Mouse (Mus musculus) midbrain, embryonic 10.5 days (tissue): Measurements from ENCODE around the gene Igfbp4. TPM values are rescaled to one million over a fixed set of nuclear protein-coding genes. Genes with fewer than 3 reads are reported as not detected.

Source experiments
- DNase-seq: peaks from one replicate; pipeline ENCODE4 v3.0.0-alpha.2; 2017; ENCODE audit warnings: low spot score
- H3K27ac ChIP-seq: fragments of 300-500 bp; sonication (generic); replicated peaks from 2 replicates; pipeline ENCODE4 v1.5.1; 2016; ENCODE audit warnings: mild to moderate bottlenecking
- H3K27me3 ChIP-seq: fragments of 300-500 bp; sonication (generic); 2 replicates; pipeline ENCODE4 v1.6.1; 2016; ENCODE audit warnings: low read depth, mild to moderate bottlenecking; ENCODE audit not compliant: poor library complexity, severe bottlenecking
- H3K36me3 ChIP-seq: fragments of 300-500 bp; sonication (generic); 2 replicates; pipeline ENCODE4 v1.6.1; 2016; ENCODE audit warnings: mild to moderate bottlenecking, moderate library complexity
- H3K4me1 ChIP-seq: fragments of 300-500 bp; sonication (generic); 2 replicates; pipeline ENCODE4 v1.6.1; 2016
- H3K4me3 ChIP-seq: fragments of 300-500 bp; sonication (generic); 2 replicates; pipeline ENCODE4 v1.5.1; 2016; ENCODE audit warnings: mild to moderate bottlenecking, moderate library complexity
- H3K9me3 ChIP-seq: fragments of 300-500 bp; sonication (generic); replicated peaks from 2 replicates; pipeline ENCODE4 v1.6.1; 2016; ENCODE audit warnings: mild to moderate bottlenecking
- WGBS: fragments of 180-500 bp; shearing (Covaris S2); methylation state at CpG from one replicate; pipeline ENCODE4 v1.1.7; 2016; 5-methylcytosine and 5-hydroxymethylcytosine counted together
- polyA plus RNA-seq: library from polyadenylated mRNA; unstranded; fragments of >200 nt; fragmentation: Nextera tagmentation; extraction: Ambion mirVana; gene quantifications from 2 replicates; pipeline ENCODE4 v1.2.1, GENCODE M21; 2016

The Igfbp4 gene
- polyA plus RNA-seq, 1 experiment from 2014 or later, result 322 TPM

GRCm38 (mm10) chr11:99024468-99025134 is 16.4 kb upstream of the Igfbp4 start:
- peaks cover 30% of the 10 kb centered on the region for H3K36me3 ChIP-seq
- peak overlapping the region; percentile 88 for H3K4me3 ChIP-seq
- WGBS, result 55% methylated on average over 18 of the region's 18 CpGs
- H3K4me1 ChIP-seq, result peaks cover 38% of the 10 kb centered on the region
- DNase-seq, result no peak
- no peaks in the 10 kb centered on the region for H3K9me3 ChIP-seq
- peak overlapping the region; percentile 98 for H3K27ac ChIP-seq
- no peaks in the 10 kb centered on the region for H3K27me3 ChIP-seq

GRCm38 (mm10) chr11:99025878-99026277 is 15.2 kb upstream of the Igfbp4 start:
- no peaks in the 10 kb centered on the region for H3K9me3 ChIP-seq
- no peaks in the 10 kb centered on the region for H3K27me3 ChIP-seq
- 83% methylated on average over 6 of the region's 6 CpGs for WGBS
- DNase-seq, result no peak
- H3K4me3 ChIP-seq, result no peak overlapping the region
- H3K4me1 ChIP-seq, result peaks cover 36% of the 10 kb centered on the region
- H3K36me3 ChIP-seq, result peaks cover 18% of the 10 kb centered on the region
- peak overlapping the region; percentile 28; the same call in 1 of the 2 replicates for H3K27ac ChIP-seq

DNA sequence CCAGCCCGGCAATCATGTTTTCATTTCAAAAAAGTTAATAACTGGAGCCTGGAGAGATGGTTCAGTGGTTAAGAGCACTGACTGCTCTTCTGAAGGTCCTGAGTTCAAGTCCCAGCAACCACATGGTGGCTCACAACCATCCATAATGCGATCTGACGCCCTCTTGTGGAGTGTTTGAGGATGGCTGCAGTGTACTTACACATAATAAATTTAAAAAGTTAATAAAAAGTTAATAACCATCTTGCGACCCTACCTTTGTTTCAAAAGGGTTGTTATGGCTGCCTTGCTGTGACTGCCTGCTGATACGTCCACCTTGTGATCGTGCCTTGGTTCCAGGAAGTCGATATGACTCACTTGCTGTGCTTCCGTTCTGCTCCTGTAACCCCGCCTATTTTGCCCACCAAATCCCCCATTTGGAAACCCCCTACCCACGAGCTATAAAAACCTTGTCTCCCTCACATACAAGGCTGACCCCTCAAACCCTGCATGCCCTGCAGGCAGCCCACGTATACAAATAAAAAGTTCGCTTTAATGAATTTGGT is 14.1 kb upstream of the Igfbp4 start:
- WGBS, result 87% methylated on average over 12 of the region's 12 CpGs
- no peak for DNase-seq
- Histone ChIP-seq H3K4me3 (no peak overlapping the region), H3K27me3 (no peaks in the 10 kb centered on the region), H3K4me1 (peaks cover 26% of the 10 kb centered on the region), H3K36me3 (peaks cover 7% of the 10 kb centered on the region), H3K9me3 (no peaks in the 10 kb centered on the region), H3K27ac (no peak overlapping the region)

DNA sequence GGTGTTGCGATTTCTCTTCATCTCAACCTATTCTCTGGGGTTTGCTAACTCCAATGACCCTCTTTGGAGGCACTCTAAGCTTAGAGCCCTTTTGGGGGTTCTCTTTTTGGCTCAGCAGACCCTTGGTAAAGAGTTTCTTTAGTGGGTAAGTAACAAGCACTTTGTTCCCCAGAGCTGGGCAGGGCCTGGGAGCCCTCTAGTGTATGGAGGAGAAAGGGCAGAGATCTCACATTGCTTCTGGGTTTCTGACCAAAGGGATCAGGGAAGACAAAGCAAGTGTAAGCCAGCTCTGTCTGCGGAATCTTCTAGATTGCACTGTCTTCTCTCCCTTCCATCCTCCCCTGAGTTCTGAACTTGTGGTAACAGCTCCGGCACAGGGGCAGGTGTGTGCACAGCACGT is 5.7 kb upstream of the Igfbp4 start:
- Histone ChIP-seq H3K27ac (0 out of 2 replicates have a peak overlapping the region, but pooled peaks have one; percentile 33), H3K9me3 (no peaks in the 10 kb centered on the region), H3K4me1 (peaks cover 15% of the 10 kb centered on the region), H3K4me3 (no peak overlapping the region), H3K27me3 (peaks cover 6% of the 10 kb centered on the region; the same call in 1 of the 2 replicates), H3K36me3 (no peaks in the 10 kb centered on the region)
- WGBS, result 71% methylated on average over 4 of the region's 4 CpGs
- DNase-seq, result no peak

GRCm38 (mm10) chr11:99036254-99036653 is 4.8 kb upstream of the Igfbp4 start:
- DNase-seq, result no peak
- Histone ChIP-seq H3K27me3 (peaks cover 6% of the 10 kb centered on the region; the same call in 1 of the 2 replicates), H3K27ac (no peak overlapping the region), H3K4me3 (no peak overlapping the region), H3K36me3 (no peaks in the 10 kb centered on the region), H3K9me3 (no peaks in the 10 kb centered on the region), H3K4me1 (peaks cover 24% of the 10 kb centered on the region)
- 79% methylated on average over 6 of the region's 6 CpGs for WGBS

GRCm38 (mm10) chr11:99039782-99040181 is 1.3 kb upstream of the Igfbp4 start:
- peaks cover 56% of the 10 kb centered on the region for H3K4me1 ChIP-seq
- H3K4me3 ChIP-seq, result peak overlapping the region; percentile 62
- under 1% methylated on average over 15 of the region's 15 CpGs for WGBS
- no peaks in the 10 kb centered on the region for H3K9me3 ChIP-seq
- peak overlapping the region; percentile 92 for H3K27ac ChIP-seq
- peak; percentile 91 for DNase-seq
- H3K27me3 ChIP-seq, result peaks cover 6% of the 10 kb centered on the region; the same call in 1 of the 2 replicates
- peaks cover 14% of the 10 kb centered on the region for H3K36me3 ChIP-seq

DNA sequence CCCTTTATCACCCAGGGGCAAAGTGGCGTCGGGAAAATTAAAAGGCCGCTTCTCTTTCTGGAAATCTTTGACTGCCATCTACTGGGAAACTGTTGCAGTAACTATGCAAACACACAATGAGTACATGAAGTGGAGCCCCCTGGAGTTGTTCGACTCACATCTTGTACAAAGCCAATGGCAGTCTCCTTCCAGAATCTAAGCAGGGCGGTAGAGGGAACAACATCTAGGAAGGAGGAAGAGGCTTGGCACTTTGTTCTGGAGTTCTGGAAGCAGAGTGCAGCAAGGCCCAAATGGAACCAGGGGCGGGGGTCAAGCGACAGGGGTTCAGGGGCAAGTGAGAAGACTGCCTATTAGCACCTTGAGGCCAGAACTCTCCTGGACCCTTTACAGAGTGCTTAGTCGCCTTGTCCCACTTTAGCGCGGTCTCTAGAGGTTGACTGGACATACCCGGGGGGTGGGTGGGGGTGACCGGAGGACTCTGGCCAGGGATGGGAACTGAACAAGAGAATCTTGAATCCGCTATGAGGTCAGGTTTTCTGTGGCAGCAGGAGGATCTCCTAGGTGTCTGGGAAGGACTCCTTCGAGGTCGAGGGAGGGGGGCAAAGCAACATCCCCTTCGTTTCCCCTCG is 584 bp upstream of the Igfbp4 start:
- under 1% methylated on average over 17 of the region's 17 CpGs for WGBS
- peaks cover 20% of the 10 kb centered on the region for H3K36me3 ChIP-seq
- H3K27me3 ChIP-seq, result peaks cover 6% of the 10 kb centered on the region; the same call in 1 of the 2 replicates
- peak overlapping the region; percentile 62 for H3K4me3 ChIP-seq
- H3K9me3 ChIP-seq, result no peaks in the 10 kb centered on the region
- H3K27ac ChIP-seq, result peak overlapping the region; percentile 92
- peaks cover 61% of the 10 kb centered on the region for H3K4me1 ChIP-seq
- DNase-seq, result peak; percentile 58

- DNase-seq, result no peak
Observed at GRCm38 (mm10) chr11:99041841-99042780, 1.1 kb downstream of the Igfbp4 start.

DNA sequence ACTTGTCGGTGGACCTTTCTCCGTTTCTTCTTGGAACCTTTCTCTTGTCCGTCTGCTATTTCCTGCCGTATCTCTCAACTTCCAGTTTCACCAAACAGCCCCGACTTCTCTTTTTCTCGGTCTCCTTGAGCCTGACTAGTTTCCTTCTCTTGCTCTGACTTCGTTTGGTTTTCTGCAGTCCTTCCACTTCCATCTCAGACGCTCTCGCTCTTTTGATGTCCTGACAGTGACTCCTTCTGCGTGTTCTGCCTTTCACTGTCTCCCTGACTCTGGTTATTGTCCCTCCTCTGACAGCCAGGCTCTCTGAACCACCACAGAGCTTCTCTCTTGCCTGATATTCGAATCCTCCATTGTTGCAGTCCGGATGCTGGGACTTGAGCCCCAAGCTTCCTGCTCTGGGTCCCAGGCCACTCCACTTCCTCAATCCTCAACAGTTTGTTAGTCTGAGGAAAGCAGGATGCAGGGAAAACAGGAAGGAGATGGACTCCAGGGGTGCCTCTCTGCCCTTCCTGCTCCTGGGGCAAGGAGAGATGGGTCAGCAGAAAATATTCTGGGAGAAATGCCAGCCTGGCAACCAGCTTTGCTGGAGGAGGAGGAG is 1.9 kb downstream of the Igfbp4 start:
- Histone ChIP-seq H3K4me3 (peak overlapping the region; percentile 62), H3K27ac (peak overlapping the region; percentile 92), H3K27me3 (peaks cover 6% of the 10 kb centered on the region; the same call in 1 of the 2 replicates), H3K9me3 (no peaks in the 10 kb centered on the region), H3K36me3 (peaks cover 38% of the 10 kb centered on the region), H3K4me1 (peaks cover 77% of the 10 kb centered on the region)
- WGBS, result 68% methylated on average over 12 of the region's 12 CpGs
- no peak for DNase-seq

More at GRCm38 (mm10) chr11:99041841-99042780, 1.1 kb downstream of the Igfbp4 start:
- WGBS, result 62% methylated on average over 16 of the region's 16 CpGs
- H3K4me3 ChIP-seq, result peak overlapping the region; percentile 62
- H3K27me3 ChIP-seq, result peaks cover 6% of the 10 kb centered on the region; the same call in 1 of the 2 replicates
- peaks cover 29% of the 10 kb centered on the region for H3K36me3 ChIP-seq
- H3K27ac ChIP-seq, result peak overlapping the region; percentile 92
- peaks cover 69% of the 10 kb centered on the region for H3K4me1 ChIP-seq
- H3K9me3 ChIP-seq, result no peaks in the 10 kb centered on the region

- Histone ChIP-seq H3K4me3 (peak overlapping the region; percentile 14), H3K9me3 (no peaks in the 10 kb centered on the region), H3K36me3 (peaks cover 45% of the 10 kb centered on the region), H3K27me3 (peaks cover 5% of the 10 kb centered on the region; the same call in 1 of the 2 replicates), H3K27ac (no peak overlapping the region), H3K4me1 (peaks cover 77% of the 10 kb centered on the region)
- DNase-seq, result no peak
- 88% methylated on average over 6 of the region's 6 CpGs for WGBS
Observed at GRCm38 (mm10) chr11:99043632-99044031, 2.6 kb downstream of the Igfbp4 start.

GRCm38 (mm10) chr11:99044306-99044705 is 3.3 kb downstream of the Igfbp4 start:
- Histone ChIP-seq H3K27ac (no peak overlapping the region), H3K27me3 (no peaks in the 10 kb centered on the region), H3K4me3 (no peak overlapping the region), H3K4me1 (peaks cover 77% of the 10 kb centered on the region), H3K36me3 (peaks cover 51% of the 10 kb centered on the region), H3K9me3 (no peaks in the 10 kb centered on the region)
- 80% methylated on average over 5 of the region's 5 CpGs for WGBS
- no peak for DNase-seq
